Mouse (Mus musculus): Measurements from ENCODE around the gene Lrfn4. TPM values are rescaled to one million over a fixed set of nuclear protein-coding genes. Genes with fewer than 3 reads are reported as not detected.

The Lrfn4 gene
- polyA plus RNA-seq, 1 experiment, result 33.5 TPM

DNA sequence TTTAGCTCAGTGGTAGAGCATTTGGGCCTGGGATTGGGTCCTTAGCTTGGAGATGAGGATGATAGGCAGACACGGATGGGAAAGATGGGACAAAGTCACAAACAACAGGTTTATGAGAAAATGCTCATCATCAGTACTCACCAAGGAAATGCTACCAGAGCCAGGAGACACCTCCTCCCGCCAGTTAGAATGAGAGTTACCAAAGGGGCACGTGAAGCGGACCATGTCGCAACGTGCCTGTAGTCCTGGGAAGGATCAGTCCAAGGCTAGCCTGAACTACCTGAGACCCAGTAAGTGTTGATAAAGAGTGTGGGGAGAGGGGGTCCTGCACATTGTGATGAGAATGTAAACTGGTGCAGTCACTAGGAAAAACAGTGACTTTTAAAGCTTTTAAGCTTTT is 44.7 kb downstream of the Lrfn4 start:
- DNase-seq (ENCODE audit: extremely low spot score in 1 of 2, low spot score in 1 of 2), result no peak

DNA sequence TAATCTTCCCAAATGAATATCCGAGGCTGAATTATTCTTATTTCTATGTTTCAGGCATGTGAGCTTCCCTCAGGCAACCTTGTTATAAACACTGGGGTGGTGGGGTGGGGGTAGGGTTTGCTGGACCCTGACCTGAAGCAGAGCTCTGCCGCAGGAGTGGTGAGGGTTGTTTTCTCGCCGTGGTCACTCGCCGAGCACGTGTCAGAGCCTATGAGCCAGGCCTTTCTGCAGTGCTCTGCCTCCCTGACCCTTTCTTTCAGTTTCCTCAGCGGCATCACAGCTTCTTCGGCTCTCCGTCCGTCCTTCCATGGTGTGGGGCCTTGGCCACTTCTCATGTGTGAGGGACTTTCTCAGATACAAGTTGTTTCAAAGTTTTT is 45.2 kb downstream of the Lrfn4 start:
- DNase-seq (ENCODE audit: extremely low spot score in 1 of 2, low spot score in 1 of 2), result no peak

DNA sequence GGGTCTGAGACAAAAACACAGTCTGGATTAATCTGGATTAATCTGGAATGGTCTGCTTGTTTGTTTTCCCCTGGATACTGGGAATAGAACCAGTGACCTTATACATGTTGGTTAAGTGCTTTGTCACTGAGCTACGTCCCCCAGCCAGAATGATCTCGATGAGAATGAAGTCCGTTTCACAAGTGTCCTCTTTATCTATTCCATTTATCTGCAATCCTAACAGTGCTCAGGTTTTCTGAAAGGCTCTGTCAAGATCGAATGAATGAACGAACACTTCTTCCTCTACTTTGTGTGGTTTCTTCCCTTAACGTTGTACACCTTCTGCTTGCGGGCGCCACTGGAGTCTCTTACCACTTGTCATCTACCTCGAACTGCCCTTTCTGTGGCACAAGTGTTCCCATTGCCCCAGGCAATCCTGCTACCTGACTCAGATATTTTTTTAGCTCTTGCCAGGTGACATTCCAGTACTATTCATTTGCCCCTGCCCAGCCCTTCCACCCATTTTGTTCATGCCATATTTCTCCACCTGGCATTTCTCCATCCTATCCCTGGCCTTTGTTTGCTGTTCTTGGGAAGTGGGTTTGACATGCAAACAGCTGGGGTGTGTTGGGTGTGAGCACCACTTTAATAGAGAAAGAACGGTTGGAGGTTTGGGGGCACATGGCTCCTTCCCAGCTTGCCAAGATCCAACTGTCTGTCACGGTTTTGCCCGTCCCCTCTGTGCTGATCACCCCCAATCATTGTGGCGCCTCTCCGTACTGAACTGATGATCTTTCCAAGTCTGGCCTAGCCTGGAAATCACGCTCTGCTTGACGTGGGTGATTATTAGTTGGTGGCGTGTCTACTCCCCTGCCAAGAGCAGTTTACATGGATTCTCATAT is 45.9 kb downstream of the Lrfn4 start:
- no peak for DNase-seq (ENCODE audit: extremely low spot score in 1 of 2, low spot score in 1 of 2)

DNA sequence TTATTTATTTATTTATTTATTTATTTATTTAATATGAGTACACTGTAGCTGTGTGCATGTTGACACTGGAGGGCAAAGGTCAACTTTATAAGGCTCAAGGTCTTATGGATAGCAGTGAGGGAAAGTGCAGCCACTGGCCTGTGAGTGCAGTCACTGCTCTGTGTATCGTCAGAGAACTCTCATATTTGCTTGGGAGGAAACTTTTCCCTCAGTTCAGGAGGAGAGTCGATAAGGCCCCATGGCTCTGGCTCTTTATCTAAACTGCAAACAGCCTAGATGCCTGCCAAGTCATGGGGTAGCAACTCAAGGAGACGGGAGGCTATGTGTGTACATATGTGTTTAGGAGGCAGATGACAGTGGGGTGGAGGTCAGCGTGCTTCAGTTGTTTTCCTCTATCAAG is 46.6 kb downstream of the Lrfn4 start:
- DNase-seq (ENCODE audit: extremely low spot score in 1 of 2, low spot score in 1 of 2), result no peak

DNA sequence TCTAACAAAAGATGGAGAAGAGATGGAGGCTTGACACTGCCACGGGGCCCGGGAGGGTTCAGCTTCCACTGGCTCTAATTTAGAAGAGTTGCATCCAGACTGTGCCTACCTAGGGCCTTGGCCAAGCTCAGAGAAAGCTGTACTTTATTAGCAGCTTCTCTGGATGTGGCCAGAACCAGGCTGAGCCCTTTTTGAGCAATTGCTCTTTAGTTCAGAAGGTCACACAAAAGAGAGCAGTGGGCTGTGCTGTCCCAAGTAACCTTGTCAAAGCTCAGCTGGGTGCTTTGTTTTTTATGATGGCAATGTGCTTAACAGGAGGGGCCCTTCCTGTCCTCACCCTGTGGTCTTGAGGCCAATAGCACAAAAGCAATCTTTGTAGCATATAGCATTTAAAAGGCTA is 47.8 kb downstream of the Lrfn4 start:
- no peak for DNase-seq (ENCODE audit: extremely low spot score in 1 of 2, low spot score in 1 of 2)

DNA sequence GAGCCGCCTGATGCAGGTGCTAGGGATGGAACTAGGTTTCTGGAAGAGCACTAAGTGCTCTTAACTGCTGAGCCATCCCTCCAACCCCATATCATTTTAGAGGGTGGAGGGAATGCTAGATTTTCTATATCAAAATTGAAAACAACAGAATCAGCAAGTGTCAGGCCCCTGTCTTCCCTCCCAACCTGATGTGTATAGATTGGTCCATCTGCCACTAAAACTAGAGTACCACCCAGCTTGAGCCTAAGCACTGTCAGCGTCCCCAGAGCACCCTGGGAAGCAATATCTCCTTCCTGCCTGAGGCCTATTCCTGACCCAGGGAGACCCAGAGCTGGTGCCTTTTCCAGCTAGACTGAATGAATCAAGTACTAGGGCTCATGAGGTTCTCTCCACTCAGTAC is 48.6 kb downstream of the Lrfn4 start:
- no peak for DNase-seq (ENCODE audit: extremely low spot score in 1 of 2, low spot score in 1 of 2)

DNA sequence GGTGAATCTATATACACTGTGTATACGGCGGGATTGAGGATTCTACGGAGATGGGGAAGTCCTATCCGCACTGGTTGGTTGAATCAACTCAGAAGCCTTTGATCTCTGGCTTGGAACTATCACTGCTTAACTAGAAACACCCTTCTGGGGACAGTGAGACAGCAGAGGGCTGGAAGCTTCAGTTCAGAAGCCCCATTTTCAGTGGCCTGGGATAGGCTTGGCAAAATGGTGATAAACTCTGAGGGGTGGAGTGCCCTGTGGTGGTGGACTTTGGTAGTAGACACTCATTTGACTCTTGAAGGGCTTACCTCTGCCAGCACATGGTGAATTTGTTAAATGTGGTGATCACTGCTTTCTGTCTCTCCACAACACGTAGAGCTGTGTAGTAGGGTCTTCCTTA is 49.8 kb downstream of the Lrfn4 start:
- no peak for DNase-seq (ENCODE audit: extremely low spot score in 1 of 2, low spot score in 1 of 2)

Other genes with a start within 250 kb of the Lrfn4 start
- gene Kdm2a, start 217.4 kb downstream of the Lrfn4 start, polyA plus RNA-seq (2012; rRNA removed), result 68.7 and 69.6 TPM in 2 replicates
- 1.7 and 2.0 TPM in 2 replicates for gene Rhod, start 176.2 kb downstream of the Lrfn4 start, polyA plus RNA-seq (2012; rRNA removed)
- gene Syt12, start 138.2 kb downstream of the Lrfn4 start, polyA plus RNA-seq (2012; rRNA removed), result 20.5 TPM in 2 replicates
- gene 2010003K11Rik, start 117.1 kb downstream of the Lrfn4 start, polyA plus RNA-seq (2012; rRNA removed), result not detected in 2 replicates
- gene Pcx, start 105.2 kb downstream of the Lrfn4 start, polyA plus RNA-seq (2012; rRNA removed), result 36.4 and 41.6 TPM in 2 replicates
- gene Rce1, start 10.0 kb upstream of the Lrfn4 start, polyA plus RNA-seq (2012; rRNA removed), result 49.4 and 54.8 TPM in 2 replicates
- gene Gm960, start 83.0 kb upstream of the Lrfn4 start, polyA plus RNA-seq (2012; rRNA removed), result 3.9 and 4.5 TPM in 2 replicates
- gene Sptbn2, start 95.5 kb upstream of the Lrfn4 start, polyA plus RNA-seq (2012; rRNA removed), result 186 and 200 TPM in 2 replicates
- 24.3 and 25.3 TPM in 2 replicates for gene Rbm4b, start 140.8 kb upstream of the Lrfn4 start, polyA plus RNA-seq (2012; rRNA removed)
- 64.7 and 65.5 TPM in 2 replicates for gene Rbm4, start 178.2 kb upstream of the Lrfn4 start, polyA plus RNA-seq (2012; rRNA removed)
- gene Gm21992, start 195.9 kb upstream of the Lrfn4 start, polyA plus RNA-seq (2012; rRNA removed), result 15.3 and 16.3 TPM in 2 replicates
- gene Rbm14, start 196.0 kb upstream of the Lrfn4 start, polyA plus RNA-seq (2012; rRNA removed), result 26.8 and 28.0 TPM in 2 replicates
- 52.4 and 58.4 TPM in 2 replicates for gene Ccs, start 223.7 kb upstream of the Lrfn4 start, polyA plus RNA-seq (2012; rRNA removed)
- 1.6 and 1.9 TPM in 2 replicates for gene Ccdc87, start 223.7 kb upstream of the Lrfn4 start, polyA plus RNA-seq (2012; rRNA removed)
- 138 and 145 TPM in 2 replicates for gene Ctsf, start 239.5 kb upstream of the Lrfn4 start, polyA plus RNA-seq (2012; rRNA removed)

Measured in frontal cortex, adult 2 months (tissue).